Mouse (Mus musculus) CH12F3 (cell line): ENCODE measurements around the gene Pon3.
"Not testable (repeated sequence)": the region's sequence is repeated elsewhere in the genome, so short reads cannot be mapped to it uniquely, and the experiment has no call there.

Experiments used
- in situ Hi-C: fragments of 300-500 bp; cut with MboI; formaldehyde crosslinking; loops from 2 replicates; pipeline ENCODE4 v1.14.3; 2020; ENCODE audit warnings: low sequenced_read_pairs

Gene Pon3

DNA sequence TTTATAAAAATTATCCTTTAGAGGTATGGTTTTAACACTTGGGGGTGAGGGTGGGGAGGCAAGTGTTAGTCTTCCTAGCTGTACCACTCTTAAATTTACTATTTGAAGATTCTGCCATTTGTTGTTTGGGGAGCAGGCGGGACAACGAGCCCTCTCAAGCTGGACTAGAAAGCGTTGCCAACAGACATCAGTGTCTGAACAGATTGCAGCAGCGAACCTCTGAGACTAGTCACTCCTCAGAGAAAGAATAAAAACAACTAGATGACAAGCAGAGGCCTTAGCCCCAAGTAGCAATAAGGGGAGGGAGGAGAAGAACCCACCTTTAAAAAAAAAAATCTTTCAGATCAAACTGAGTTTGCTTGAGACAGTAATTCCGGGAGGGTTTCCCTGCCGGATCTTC is 795 bp downstream of the Pon3 start:
- in situ Hi-C loops, result no loop called here

DNA sequence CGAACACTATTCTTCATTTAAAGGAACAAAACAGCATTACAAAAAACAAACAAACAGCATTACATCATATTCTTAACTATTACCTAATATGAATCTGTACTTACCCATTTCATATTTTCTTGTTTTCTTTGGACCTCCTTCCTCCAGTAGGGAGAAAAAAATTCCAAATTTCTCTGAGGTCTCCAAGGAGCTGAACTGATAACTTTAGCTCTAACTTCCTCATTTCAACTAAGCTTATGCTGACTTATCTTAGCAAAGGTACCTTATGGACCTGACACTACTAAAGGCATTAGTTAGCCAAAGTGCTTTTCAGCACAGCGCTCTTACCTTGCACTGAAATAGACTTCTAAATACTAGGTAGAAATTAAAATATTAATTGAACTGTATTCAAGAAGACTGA is 1.2 kb downstream of the Pon3 start:
- in situ Hi-C loops, result no loop called here

DNA sequence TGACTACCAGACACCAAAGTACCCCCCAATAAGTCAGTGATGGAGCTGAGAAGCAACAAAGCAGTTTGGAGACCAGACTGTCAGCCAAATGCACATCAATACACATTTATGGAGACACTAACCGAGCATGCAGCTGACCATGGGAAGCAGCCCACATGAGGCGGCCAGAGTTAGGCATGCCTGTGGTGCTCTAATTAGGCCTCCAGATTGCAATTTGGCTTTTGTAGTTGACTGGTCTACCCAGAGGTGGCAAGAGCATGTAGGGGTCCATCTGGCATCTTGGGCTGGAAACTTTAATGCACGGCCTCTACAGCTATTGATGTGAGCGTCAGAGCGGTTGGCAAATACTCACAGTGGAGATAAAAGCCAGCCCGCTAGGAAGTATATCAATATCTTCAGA is 10.2 kb downstream of the Pon3 start:
- in situ Hi-C loops, result no loop called here

DNA sequence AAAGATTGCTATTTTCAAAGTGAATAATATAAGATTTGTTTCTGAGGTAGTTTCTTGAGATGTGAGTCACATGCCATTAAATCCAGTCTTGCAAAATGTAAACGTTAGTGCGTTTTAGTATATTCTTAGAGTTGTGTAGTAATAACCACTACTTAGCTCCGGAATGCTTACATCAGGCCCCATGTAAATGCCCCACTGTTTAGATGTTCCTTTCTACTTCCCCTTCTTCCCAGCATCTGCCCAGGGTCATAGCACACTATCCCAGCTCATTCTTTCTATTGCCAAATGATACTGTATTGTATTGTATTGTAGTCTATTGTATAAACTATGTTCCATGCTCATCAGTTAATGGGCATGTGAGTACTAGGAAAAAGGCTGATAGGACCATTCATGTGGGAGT is 17.3 kb downstream of the Pon3 start:
- in situ Hi-C loops, result no loop called here

DNA sequence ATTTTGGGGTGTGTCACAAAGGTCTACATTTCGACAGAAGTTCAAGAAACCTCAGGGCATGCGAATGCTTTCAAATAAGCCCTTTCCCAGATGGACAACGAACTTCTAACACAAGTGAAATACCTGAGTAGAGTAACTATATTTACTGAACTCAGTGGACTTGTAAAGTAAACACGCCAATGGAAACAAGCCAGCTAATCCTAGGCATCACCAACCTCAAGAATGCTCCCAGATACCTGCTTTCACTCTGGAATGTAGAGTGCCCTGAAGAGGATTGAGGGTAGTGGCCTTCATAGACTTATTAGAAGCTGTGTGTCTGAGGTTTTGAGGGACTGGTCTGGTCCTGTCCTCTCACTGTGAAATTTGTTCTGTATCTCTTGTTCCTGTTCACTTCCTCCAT is 18.6 kb downstream of the Pon3 start:
- in situ Hi-C loops, result no loop called here

DNA sequence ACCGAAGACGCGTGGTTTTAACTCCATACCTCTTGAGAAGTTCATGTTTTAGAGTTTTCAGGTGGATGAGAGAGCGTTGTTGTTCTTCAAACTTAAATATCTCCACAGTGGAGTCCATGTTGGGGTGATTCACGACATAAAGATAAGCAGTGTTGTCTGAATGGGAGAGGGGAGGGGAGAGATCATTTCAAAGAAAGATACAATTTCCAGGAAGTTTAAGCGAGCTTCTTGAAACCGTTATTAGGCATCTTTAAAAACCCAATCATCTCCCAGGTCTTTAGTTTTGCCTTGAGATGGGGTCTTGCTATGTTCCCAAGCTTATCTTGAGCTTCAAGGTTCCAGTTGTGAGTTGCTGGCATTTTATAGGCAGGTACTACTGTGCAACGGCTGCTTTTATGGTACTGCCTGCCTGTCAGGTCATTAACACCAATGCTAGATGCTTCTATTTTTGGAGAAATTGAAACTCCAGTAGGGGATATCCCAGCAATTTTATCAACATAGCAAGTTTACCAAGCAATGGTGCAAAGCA is 19.2 kb downstream of the Pon3 start:
- in situ Hi-C loops, result no loop called here

DNA sequence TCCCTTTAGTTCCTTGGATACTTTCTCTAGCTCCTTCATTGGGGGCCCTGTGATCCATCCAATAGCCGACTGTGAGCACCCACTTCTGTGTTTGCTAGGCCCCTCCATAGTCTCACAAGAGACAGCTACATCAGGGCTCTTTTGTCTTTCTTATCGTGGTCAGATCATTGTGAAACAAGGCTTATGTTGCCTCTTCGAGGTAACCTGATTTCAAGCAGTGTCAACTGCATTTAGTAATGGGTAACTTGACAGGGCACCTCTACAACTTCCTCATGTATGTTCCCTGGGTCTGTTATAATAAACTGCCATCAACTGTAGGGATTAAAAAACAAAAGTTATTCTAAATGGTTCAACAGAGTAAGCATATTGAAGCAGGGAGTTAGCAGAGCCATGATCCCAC is 21.5 kb downstream of the Pon3 start:
- in situ Hi-C loops, result no loop called here

DNA sequence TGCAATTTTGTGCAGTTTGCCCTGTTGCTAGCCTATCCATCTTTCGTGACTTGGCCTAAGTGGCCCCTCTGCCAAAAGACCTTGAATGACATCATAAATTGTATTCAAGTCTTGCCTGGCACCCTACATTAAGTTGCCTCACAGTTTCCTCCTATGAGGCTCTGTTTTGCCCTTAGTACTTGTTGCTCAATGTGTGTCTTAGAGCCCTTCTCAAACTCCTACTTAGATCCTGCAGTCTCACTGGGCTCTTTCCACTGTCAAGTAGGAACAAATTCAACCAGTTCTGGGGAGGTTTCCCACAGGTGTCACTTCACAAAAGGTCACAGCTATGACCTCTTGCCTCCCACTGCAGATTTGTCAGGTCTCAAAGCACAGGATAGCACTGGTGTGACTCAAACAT is 22.3 kb downstream of the Pon3 start:
- in situ Hi-C loops, result no loop called here

DNA sequence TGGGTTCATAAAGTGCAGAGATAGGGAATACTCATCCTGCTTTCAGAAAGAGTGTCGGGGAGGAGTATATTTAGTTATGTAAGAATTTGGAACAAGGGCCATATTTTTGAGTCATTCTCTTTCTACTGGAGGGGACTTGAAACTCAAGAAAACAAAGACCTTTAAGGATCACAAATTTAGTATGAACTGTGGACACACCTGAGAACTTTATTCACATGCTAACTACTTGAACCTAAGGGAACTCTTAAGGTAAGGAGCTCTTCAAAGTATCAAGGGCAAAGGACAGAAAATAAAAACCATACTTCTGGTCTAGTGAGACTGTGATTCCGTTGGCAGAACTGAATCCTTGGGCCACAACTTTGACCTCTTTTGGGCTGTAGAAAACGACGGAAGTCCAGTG is 24.1 kb downstream of the Pon3 start:
- in situ Hi-C loops, result no loop called here

DNA sequence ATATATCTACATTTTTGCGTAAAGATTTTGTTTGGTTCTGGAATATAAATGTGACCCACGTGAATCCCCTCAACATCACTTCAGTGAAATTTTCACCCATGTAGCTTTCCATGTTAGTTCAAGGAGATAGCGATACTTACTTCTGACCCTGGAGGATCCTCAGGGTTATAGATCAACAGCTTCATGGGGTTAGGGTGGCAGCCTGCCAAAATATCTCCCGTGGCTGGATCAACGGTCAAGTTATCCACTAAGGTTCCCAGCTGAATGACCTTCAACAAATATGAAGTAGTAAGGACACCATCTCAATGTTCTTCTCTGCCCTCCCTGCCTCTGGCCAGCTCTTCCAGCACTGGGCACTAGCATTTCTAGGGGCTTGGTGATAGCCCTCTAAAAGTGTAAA is 25.8 kb downstream of the Pon3 start:
- in situ Hi-C loops, result no loop called here

DNA sequence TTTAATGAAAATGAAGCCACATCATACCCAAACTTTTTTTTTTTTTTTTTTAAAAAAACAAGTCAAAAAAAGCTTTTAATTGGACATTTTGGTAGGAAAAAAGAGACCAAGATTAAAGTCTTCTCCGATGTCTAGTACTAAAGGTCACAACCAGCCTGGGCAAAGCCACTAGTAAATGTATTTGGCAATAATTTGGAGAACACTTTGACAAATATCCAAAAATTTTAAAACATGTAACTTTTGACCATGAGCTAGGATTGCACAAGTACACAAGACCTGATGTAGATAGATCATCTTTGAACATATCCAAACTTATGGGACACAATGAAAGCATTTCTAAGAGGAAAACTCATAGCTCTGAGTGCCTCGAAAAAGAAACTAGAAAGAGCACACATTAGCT is 32.5 kb downstream of the Pon3 start:
- in situ Hi-C loops, result not testable (repeated sequence)

DNA sequence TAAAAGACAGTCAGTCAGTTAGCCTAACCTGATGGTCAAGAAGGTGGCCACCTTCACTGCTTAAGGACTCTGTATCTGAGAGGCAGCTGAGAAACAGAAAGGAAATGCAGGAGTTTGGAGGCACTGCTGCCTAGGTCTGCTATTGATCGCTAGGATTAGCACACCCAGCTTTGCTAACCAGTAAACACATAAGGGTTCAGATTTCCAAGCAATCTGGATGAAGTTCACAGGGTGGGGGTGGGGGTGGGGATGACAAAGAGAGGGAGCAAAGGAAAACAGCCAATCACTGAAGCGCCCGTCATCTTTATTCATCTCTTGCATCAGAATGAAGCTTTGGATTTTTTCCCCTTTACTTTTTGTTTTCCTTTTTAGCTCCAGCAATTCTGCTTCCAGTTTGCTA is 34.0 kb downstream of the Pon3 start:
- in situ Hi-C loops, result no loop called here

DNA sequence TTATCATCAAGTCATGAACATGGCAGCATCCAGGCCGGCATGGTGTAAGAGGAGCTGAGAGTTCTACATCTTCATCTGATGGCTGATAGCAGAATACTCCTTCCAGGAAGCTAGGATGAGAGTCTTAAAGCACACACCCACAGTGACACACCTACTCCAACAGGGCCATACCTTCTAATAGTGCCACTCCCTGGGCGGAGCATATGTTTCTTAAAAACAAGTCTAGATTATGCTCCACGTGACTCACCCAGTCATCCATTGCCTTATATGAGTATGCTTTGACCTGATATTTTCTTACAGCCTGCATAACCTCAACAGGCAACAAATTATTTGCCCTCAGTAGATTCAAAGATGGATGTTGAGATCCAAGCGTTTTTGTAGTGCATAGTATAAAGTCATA is 37.9 kb downstream of the Pon3 start:
- in situ Hi-C loops, result no loop called here

DNA sequence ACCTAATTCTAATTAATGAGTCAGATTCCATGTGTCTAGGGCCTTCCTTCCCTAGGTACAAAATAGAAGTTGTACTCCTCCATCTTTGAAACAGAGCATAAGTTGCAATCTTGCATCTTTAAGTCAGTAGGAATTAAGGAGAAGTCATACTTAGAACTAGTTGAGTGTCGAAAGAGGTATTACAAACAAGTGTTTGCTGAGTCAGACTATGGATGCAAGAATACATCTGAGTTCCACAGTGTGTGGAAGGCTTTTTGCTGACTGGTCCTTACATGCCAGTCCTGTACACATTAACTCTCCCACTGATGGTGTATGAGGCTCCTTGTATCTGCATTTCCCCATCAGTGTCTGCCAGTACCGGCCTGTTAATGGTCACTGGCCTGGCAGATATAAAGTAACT is 48.3 kb downstream of the Pon3 start:
- in situ Hi-C loops, result no loop called here

DNA sequence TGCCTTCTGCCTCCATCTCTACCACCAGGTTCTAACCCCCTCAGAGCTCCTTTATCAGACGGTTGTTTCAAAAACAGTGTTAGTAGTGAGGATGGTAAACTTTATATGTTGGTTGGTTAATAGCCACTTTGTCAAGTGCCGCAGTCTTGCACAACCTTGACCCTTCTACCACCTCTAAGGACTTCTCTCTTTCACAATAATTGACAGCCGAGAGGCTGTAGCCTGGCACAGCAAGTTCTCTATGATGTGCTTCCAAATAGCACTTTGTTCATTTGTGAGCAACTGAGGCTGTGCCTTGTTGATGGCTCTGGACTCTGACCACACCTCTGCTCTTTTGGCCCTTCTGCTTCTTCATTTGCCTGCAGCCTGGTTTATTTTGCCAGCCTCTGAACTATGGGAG is 56.2 kb downstream of the Pon3 start:
- in situ Hi-C loops, result no loop called here

DNA sequence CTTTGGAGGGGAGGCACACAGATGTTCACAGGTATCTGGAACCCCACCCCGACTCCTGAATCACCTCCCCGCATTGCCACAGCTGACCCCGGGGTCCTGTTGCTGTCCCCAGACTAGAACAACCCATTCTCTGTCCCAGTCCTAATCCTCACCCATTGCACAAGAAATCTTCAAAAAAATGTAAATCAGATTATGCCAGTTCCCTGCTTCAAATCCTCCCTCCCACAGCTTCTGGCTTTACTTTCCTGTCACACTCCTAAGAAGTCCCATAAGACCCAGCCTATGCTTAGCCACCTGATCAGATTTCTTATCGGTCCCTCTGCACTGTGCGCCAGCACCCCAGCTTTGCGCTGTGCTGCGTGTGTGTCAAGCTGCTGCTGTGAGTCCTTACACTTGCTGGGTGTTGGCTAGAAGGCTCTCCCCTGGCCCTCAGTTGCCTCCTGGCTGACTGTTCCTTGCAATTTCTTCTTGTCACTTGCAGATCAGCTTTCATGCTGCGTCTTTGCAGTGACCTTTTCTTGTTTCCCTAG is 56.6 kb downstream of the Pon3 start:
- in situ Hi-C loops, result no loop called here

DNA sequence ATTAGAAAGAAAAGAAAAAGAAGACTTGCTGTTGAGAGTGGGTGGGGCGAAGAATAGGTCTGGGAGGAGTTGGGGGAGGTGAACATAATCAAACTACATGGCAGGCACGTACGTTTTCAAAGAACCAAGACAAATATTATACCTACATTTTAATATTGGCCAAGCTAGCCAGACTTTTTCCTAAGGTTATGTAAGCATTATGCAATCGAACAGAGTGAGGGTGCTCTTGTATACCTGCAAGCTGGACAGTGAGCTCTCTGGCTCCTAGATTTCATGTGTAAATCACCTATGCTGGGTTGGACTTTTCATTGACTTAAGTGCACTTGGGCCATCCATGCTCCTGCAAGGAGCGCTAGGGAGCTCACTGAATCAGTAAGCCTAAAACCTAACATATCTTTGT is 57.5 kb downstream of the Pon3 start:
- in situ Hi-C loops, result no loop called here

DNA sequence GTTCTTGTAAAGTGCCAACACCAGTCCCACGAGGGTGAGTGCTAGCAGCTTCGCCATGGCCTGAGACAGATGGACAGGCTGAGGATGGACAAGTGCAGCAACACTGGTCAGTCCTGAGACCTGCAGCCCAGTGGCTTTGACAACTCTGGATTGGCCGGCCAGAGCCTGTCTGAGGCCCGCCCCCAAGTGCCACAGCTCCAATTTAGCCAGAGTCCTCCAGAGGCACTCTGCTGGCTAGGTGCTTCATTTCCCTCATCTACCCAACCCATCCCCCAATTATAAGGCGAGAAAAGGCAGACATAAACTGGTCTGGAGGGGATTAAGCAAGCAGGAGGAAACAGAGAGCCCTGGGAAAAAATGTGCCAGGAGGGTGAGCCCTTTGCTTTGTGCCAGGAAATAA is 62.4 kb downstream of the Pon3 start, which contains the start of gene Pon1:
Gene Pon1, minus strand, starts transcription at position 254 of the 400 bp plus-strand sequence.
- in situ Hi-C loops, result no loop called here

DNA sequence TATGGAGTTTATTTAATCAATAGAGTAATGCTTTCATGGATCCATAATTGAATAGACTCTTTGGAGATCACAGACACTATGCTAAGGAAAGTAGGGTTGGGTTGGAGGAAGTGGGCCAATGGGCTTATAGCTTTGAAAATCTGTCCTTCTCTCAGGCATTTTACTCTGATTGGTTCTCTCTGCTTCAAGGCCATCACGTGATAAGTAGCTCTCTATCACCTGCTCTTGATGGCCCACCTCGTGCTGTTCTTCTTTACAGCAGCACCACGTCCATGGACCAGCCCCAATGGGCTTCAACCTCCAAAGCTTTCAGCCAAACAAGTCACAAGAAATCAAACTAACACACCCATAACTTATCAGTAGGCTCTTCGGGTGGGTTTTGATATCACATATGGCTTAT is 65.3 kb downstream of the Pon3 start:
- in situ Hi-C loops, result no loop called here

DNA sequence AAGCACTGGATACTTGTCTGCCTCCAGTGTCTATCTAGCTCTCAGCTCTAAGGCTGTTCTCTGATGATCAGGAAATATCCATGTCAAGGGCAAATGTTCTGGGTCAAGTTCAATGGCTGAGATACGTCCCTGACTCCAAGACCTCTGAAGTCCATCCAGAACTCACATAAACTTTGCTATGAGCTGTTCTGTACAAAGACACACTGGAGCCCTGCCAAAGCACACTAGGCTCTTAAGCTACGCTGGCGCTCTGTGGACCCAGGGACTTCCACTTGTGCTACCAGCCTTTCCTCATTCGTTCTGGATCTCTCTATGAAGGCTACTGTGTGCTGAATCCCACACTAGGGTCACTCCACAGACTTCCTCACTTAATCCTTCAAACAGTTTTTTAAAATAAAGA is 66.6 kb downstream of the Pon3 start:
- in situ Hi-C loops, result no loop called here

DNA sequence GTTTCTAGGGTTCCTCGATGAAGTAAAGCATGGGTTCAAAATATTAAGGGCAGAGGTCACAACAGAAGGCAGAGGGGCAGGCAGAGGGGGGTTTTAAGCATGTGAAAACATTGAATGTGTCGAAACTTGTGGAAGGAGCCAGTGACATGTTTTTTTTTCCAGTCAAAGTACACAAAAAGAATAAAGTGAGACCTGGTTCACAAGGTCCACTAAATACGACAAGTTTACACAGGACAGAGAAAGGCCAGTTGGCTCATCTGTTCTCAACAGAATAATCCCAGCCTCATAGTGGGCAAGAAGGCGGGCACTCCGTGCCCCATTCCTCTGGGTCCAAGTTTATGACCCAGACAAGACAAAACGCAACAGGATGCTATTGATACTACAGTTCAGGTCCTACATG is 67.1 kb downstream of the Pon3 start:
- in situ Hi-C loops, result no loop called here

DNA sequence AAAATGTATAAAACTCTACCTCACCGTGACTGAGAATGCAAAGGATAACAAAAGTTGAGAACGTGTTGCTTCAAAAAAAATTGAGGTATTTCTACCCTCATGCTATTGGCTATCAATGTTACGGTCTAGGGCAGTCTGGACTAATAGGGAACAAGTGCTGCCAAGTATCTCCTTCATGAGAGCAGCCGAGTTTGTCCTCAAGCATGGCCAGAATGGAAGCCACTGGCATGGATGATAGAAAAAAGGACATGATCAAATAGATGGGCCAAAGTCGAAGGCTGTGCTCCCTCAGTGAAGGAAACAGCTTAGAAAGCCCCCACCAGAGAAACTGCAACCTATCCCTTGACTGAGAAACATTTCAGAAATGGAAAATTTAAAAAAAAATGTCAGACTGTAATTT is 68.0 kb downstream of the Pon3 start:
- in situ Hi-C loops, result no loop called here

DNA sequence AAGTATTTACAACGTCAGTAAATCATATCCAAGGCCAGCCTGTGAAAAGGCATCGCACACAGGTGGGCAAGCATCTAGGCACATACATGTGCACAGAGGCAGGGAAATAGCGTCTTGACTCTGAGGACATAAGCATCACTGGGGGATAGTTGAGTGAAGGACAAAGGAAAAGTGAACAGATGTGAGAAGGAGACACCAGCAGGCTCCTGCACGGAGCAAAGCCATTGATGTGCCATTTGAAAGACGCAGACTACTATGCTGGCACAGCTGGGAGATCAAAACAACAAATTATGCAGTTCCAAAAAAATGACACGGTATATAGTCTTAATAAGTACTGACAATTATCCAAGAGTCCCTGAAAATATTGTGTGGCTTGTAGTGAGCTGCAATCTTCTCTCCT is 68.5 kb downstream of the Pon3 start:
- in situ Hi-C loops, result no loop called here
